In genomic region chr17:26122431-26123140, GRCm38 (mm10) we compare ENCODE assay signal across 9 mouse cellular contexts. TPM values are rescaled to one million over a fixed set of nuclear protein-coding genes. Genes with fewer than 3 reads are reported as not detected.
DNase-seq lines count a peak whose midpoint lies in the region; ATAC-seq and TF ChIP-seq lines count a peak whose summit lies in the region.
"Had no signal": no experiment of that assay in that cellular context is flagged by ENCODE, and none has a peak within 500 bp of the region (broad histone marks: within the 10 kb centered on the region; RNA-seq: fewer than 3 reads in every experiment).

No protein-coding gene starts in this region.

- no peak overlapping the region; the same call in 1 of the 2 replicates for H3K27ac ChIP-seq in intestine, postnatal 0 days (ENCODE audit: low read depth, low read length)
- no peak overlapping the region for H3K27ac ChIP-seq in intestine, embryonic 15.5 days

- H3K36me3 ChIP-seq in intestine, postnatal 0 days (ENCODE audit: control insufficient read depth, insufficient read depth), result peaks cover 29% of the 10 kb centered on the region
- H3K36me3 ChIP-seq in intestine, embryonic 15.5 days, result peaks cover 20% of the 10 kb centered on the region

- H3K4me3 ChIP-seq in intestine, postnatal 0 days (ENCODE audit: low read depth, low read length), result no peak overlapping the region; the same call in 1 of the 2 replicates
- no peak overlapping the region for H3K4me3 ChIP-seq in intestine, embryonic 15.5 days (replicated peaks)

- peak; percentile 31 for TF ChIP-seq CTCF in intestine, postnatal 0 days (IDR thresholded peaks at IDR 0.05; ENCODE audit: low read depth)

- DNase-seq in cerebellum, postnatal 14 days, result peak; percentile 45 to 51
- DNase-seq in cerebellum, postnatal 4 days (ENCODE audit: low spot score in 2 of 2), result no peak
- peak; percentile 9 for DNase-seq in testis, postnatal 14 days (ENCODE audit: low spot score)
- no peak for DNase-seq in testis, postnatal 10 days (ENCODE audit: low spot score)
- no peak for DNase-seq in spleen, adult 12 weeks (ENCODE audit: low spot score)
- no peak for DNase-seq in kidney, postnatal 14 days

- H3K9me3 ChIP-seq in intestine, postnatal 0 days (ENCODE audit: control insufficient read depth), result no peaks in the 10 kb centered on the region
- no peaks in the 10 kb centered on the region for H3K9me3 ChIP-seq in intestine, embryonic 15.5 days

- no peaks in the 10 kb centered on the region for H3K27me3 ChIP-seq in intestine, postnatal 0 days (replicated peaks; ENCODE audit: control insufficient read depth, insufficient read depth, low read length)
- H3K27me3 ChIP-seq in intestine, embryonic 15.5 days (replicated peaks), result peaks cover 6% of the 10 kb centered on the region; the same call in 1 of the 2 replicates
- H3K27me3 ChIP-seq: Patski had no signal

- 51% methylated on average over 5 of the region's 5 CpGs for WGBS in intestine, postnatal 0 days
- WGBS in intestine, embryonic 15.5 days, result 61% methylated on average over 5 of the region's 5 CpGs

- ATAC-seq in intestine, postnatal 0 days, result no peak
- no peak for ATAC-seq in intestine, embryonic 15.5 days

- no peak overlapping the region for H3K9ac ChIP-seq in intestine, postnatal 0 days (ENCODE audit: low read depth, low read length)
- no peak overlapping the region for H3K9ac ChIP-seq in intestine, embryonic 15.5 days

- 0 out of 2 replicates have a peak overlapping the region, but pooled peaks have one; percentile 75 for H3K4me2 ChIP-seq in intestine, postnatal 0 days (replicated peaks; ENCODE audit: low read depth)
- no peak overlapping the region for H3K4me2 ChIP-seq in intestine, embryonic 15.5 days (replicated peaks)

- peaks cover 6% of the 10 kb centered on the region; the same call in 1 of the 2 replicates for H3K4me1 ChIP-seq in intestine, postnatal 0 days (replicated peaks; ENCODE audit: control insufficient read depth, insufficient read depth, low read length)
- H3K4me1 ChIP-seq in intestine, embryonic 15.5 days (replicated peaks), result peaks cover 15% of the 10 kb centered on the region

RNA-seq across cellular contexts. Expression of gene Mrpl28, which starts 0.7 kb away (rescaled TPM):
- 142 and 143 TPM in 2 replicates for polyA plus RNA-seq in intestine, postnatal 0 days (2015; fragmentation: Nextera tagmentation; extraction: Ambion mirVana)
- polyA plus RNA-seq in intestine, embryonic 15.5 days (2015; fragmentation: Nextera tagmentation; extraction: Ambion mirVana), result 218 and 240 TPM in 2 replicates

RNA-seq across cellular contexts. Expression of gene Tmem8, which starts 9.5 kb away (rescaled TPM):
- 26.5 TPM in 2 replicates for polyA plus RNA-seq in intestine, postnatal 0 days (2015; fragmentation: Nextera tagmentation; extraction: Ambion mirVana)
- 8.7 and 10.9 TPM in 2 replicates for polyA plus RNA-seq in intestine, embryonic 15.5 days (2015; fragmentation: Nextera tagmentation; extraction: Ambion mirVana)

RNA-seq across cellular contexts. Expression of gene Axin1, which starts 15.9 kb away (rescaled TPM):
- polyA plus RNA-seq in intestine, postnatal 0 days (2015; fragmentation: Nextera tagmentation; extraction: Ambion mirVana), result 9.3 and 9.6 TPM in 2 replicates
- 14.2 and 17.8 TPM in 2 replicates for polyA plus RNA-seq in intestine, embryonic 15.5 days (2015; fragmentation: Nextera tagmentation; extraction: Ambion mirVana)

RNA-seq across cellular contexts. Expression of gene Nme4, which starts 27.2 kb away (rescaled TPM):
- polyA plus RNA-seq in intestine, postnatal 0 days (2015; fragmentation: Nextera tagmentation; extraction: Ambion mirVana), result 18.5 and 20.4 TPM in 2 replicates
- 96.7 and 107 TPM in 2 replicates for polyA plus RNA-seq in intestine, embryonic 15.5 days (2015; fragmentation: Nextera tagmentation; extraction: Ambion mirVana)

RNA-seq across cellular contexts. Expression of gene Decr2, which starts 32.4 kb away (rescaled TPM):
- 36.2 and 37.4 TPM in 2 replicates for polyA plus RNA-seq in intestine, postnatal 0 days (2015; fragmentation: Nextera tagmentation; extraction: Ambion mirVana)
- 39.4 and 42.7 TPM in 2 replicates for polyA plus RNA-seq in intestine, embryonic 15.5 days (2015; fragmentation: Nextera tagmentation; extraction: Ambion mirVana)

Comparison
In these comparisons a context has a peak if more than half of its experiments do, and no peak if none do; other contexts are left out.
1. DNase-seq: peak in cerebellum, postnatal 14 days (2 of 2) and testis, postnatal 14 days (single experiment); none in cerebellum, postnatal 4 days (0 of 2), testis, postnatal 10 days (single experiment), spleen, adult 12 weeks (single experiment) and kidney, postnatal 14 days (single experiment).